Mouse (Mus musculus): ENCODE results near the gene Fam69b.
"Not testable (repeated sequence)": the region's sequence is repeated elsewhere in the genome, so short reads cannot be mapped to it uniquely, and the experiment has no call there.

The Fam69b gene

GRCm38 (mm10) chr2:26661768-26662508 is 33.7 kb downstream of the Fam69b start:
- no peak for DNase-seq (ENCODE audit: low read depth)

- no peak for DNase-seq (ENCODE audit: low read depth)
These were observed 34.2 kb downstream of the Fam69b start for GRCm38 (mm10) chr2:26662509-26662882.

- no peak for DNase-seq (ENCODE audit: low read depth)
These were observed 34.9 kb downstream of the Fam69b start for GRCm38 (mm10) chr2:26663112-26663511.

DNA sequence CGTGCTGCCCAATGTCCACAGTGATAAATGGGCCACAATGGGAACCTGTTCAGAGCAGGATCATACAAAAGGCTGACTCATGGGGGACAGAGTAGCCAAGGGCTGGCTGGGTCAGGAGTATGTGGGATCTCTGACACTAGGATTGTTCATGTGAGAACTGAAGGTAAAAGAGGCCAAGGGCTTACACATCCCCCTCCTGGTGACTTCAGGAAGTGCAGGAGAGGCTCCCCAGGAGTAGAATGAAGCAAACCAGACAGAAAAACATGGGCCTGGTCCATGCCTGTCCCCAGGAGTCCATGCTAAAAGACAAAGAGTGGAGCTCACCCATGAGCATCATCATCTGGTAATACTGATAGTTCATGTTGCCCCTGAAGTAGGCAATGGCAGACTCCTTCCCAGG is 35.3 kb downstream of the Fam69b start:
- not testable (repeated sequence) for DNase-seq (ENCODE audit: low read depth)

- DNase-seq (ENCODE audit: low read depth) = no peak
These were observed 40.5 kb downstream of the Fam69b start for GRCm38 (mm10) chr2:26668746-26669145.

GRCm38 (mm10) chr2:26671182-26671581 is 42.9 kb downstream of the Fam69b start, which contains the start of gene Lcn4:
Lcn4 (minus strand) TSS chr2:26671282.
- DNase-seq (ENCODE audit: low read depth) = no peak

All from fibroblast of lung, adult 2 months (primary cell).